Mouse (Mus musculus) heart, embryonic 11.5 days (tissue): ENCODE measurements around the gene Pcbp4. TPM values are rescaled to one million over a fixed set of nuclear protein-coding genes. Genes with fewer than 3 reads are reported as not detected.

ENCODE experiments used
- ATAC-seq: fragments of 200-750 bp; cut with Nextera tagmentation; replicated peaks from 2 replicates; pipeline ENCODE4 v1.8.0; 2017; ENCODE audit warnings: moderate library complexity; ENCODE audit not compliant: insufficient number of reproducible peaks, low FRiP score, low TSS enrichment
- H3K27ac ChIP-seq: fragments of 300-500 bp; sonication (generic); 2 replicates; pipeline ENCODE4 v1.5.1; 2014; ENCODE audit warnings: mild to moderate bottlenecking, low read depth, low read length
- H3K27me3 ChIP-seq: fragments of 300-500 bp; sonication (generic); 2 replicates; pipeline ENCODE4 v1.6.1; 2014; ENCODE audit warnings: mild to moderate bottlenecking, low read length, mixed read lengths; ENCODE audit not compliant: control insufficient read depth, insufficient read depth
- H3K36me3 ChIP-seq: fragments of 300-500 bp; sonication (generic); 2 replicates; pipeline ENCODE4 v1.6.1; 2014; ENCODE audit warnings: mild to moderate bottlenecking, low read length, moderate library complexity, mixed read lengths; ENCODE audit not compliant: control insufficient read depth, insufficient read depth
- H3K4me1 ChIP-seq: fragments of 300-500 bp; sonication (generic); 2 replicates; pipeline ENCODE4 v1.6.1; 2014; ENCODE audit warnings: low read length; ENCODE audit not compliant: control insufficient read depth, insufficient read depth
- H3K4me2 ChIP-seq: fragments of 300-500 bp; sonication (generic); 2 replicates; pipeline ENCODE4 v1.6.1; 2014; ENCODE audit warnings: mild to moderate bottlenecking, moderate library complexity
- H3K4me3 ChIP-seq: fragments of 300-500 bp; sonication (generic); 2 replicates; pipeline ENCODE4 v1.5.1; 2014; ENCODE audit warnings: low read depth, low read length
- H3K9ac ChIP-seq: fragments of 300-500 bp; sonication (generic); 2 replicates; pipeline ENCODE4 v1.6.1; 2014; ENCODE audit warnings: mild to moderate bottlenecking, low read depth, low read length, moderate library complexity
- H3K9me3 ChIP-seq: fragments of 300-500 bp; sonication (generic); replicated peaks from 2 replicates; pipeline ENCODE4 v1.6.1; 2016; ENCODE audit warnings: low read length; ENCODE audit not compliant: control insufficient read depth
- WGBS: fragments of 180-500 bp; shearing (Covaris S2); extraction: QIAGEN DNeasy Blood & Tissue Kit; methylation state at CpG from one replicate; pipeline ENCODE4 v1.1.7; 2014; ENCODE audit not compliant: insufficient replicate concordance; 5-methylcytosine and 5-hydroxymethylcytosine counted together
- polyA plus RNA-seq: library from polyadenylated mRNA; unstranded; fragments of >200 nt; fragmentation: Nextera tagmentation; extraction: Ambion mirVana; gene quantifications from 2 replicates; pipeline ENCODE4 v1.2.1, GENCODE M21; 2014

Gene Pcbp4
- polyA plus RNA-seq, 1 experiment from 2014 or later: 80.4 TPM

DNA sequence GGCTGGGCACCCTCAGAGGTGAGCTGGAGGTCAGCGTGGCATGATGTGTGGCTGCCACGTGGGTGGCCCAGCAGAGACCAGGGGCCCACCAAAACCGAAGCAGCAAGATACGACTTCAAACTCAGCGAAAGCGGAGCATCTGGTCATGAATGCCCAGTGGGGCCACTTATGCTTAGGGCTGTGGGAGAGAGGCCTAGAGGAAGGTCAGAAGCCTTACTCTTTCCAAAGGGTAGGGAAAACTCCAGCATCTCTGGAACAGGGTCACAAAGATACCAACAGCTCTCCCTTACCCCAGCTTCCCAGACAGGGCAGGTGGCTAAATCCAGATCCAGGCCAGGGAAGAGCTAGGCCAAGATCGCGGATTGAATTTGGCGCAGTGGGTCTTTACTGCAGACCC is 4.1 kb downstream of the Pcbp4 start:
- Histone ChIP-seq H3K27ac (peak overlapping the region; percentile 18), H3K4me1 (peaks cover 52% of the 10 kb centered on the region), H3K36me3 (peaks cover 6% of the 10 kb centered on the region; the same call in 1 of the 2 replicates), H3K9ac (peak overlapping the region; percentile 52; the same call in 1 of the 2 replicates), H3K4me2 (peak overlapping the region; percentile 96), H3K27me3 (peaks cover 3% of the 10 kb centered on the region; the same call in 1 of the 2 replicates), H3K4me3 (no peak overlapping the region), H3K9me3 (no peaks in the 10 kb centered on the region)
- no peak for ATAC-seq
- 61% methylated on average over 9 of the region's 9 CpGs for WGBS

DNA sequence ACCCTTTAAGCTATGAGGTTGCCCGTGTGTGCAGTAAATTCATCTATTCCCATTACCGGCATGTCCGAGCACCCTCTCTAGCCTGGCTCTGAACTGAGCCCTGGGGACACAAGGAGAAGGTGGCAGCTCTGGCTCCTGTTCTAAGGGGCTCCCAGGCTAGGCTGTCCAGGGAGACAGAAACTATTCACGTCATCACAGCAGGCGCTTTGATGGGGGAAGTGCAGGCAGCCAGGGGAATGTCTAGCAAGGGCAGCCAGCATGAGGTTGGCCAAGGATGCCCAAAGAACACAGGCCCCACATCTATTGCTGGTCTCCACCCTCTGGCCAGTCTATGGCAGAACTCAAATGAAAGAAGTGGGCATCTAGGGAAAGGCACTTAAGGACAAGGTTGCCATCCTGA is 4.8 kb downstream of the Pcbp4 start:
- Histone ChIP-seq H3K9me3 (no peaks in the 10 kb centered on the region), H3K4me2 (no peak overlapping the region), H3K27me3 (no peaks in the 10 kb centered on the region), H3K27ac (0 out of 2 replicates have a peak overlapping the region, but pooled peaks have one; percentile 18), H3K9ac (0 out of 2 replicates have a peak overlapping the region, but pooled peaks have one; percentile 28), H3K36me3 (peaks cover 6% of the 10 kb centered on the region; the same call in 1 of the 2 replicates), H3K4me1 (peaks cover 44% of the 10 kb centered on the region), H3K4me3 (no peak overlapping the region)
- ATAC-seq: no peak
- WGBS: 76% methylated on average over 5 of the region's 5 CpGs

GRCm38 (mm10) chr9:106459946-106460345 is 6.9 kb downstream of the Pcbp4 start:
- Histone ChIP-seq H3K36me3 (peaks cover 10% of the 10 kb centered on the region), H3K27me3 (peaks cover 5% of the 10 kb centered on the region; the same call in 1 of the 2 replicates), H3K4me2 (no peak overlapping the region), H3K27ac (no peak overlapping the region), H3K9ac (no peak overlapping the region), H3K4me1 (peaks cover 43% of the 10 kb centered on the region), H3K9me3 (no peaks in the 10 kb centered on the region), H3K4me3 (no peak overlapping the region)
- 74% methylated on average over 15 of the region's 15 CpGs for WGBS
- ATAC-seq: no peak

- Histone ChIP-seq H3K4me2 (no peak overlapping the region), H3K4me3 (no peak overlapping the region), H3K9me3 (no peaks in the 10 kb centered on the region)
Measured at GRCm38 (mm10) chr9:106460401-106461025, 7.4 kb downstream of the Pcbp4 start.

GRCm38 (mm10) chr9:106461026-106461415 is 7.9 kb downstream of the Pcbp4 start:
- 87% methylated on average over 9 of the region's 9 CpGs for WGBS
- Histone ChIP-seq H3K27me3 (peaks cover 11% of the 10 kb centered on the region), H3K9me3 (no peaks in the 10 kb centered on the region), H3K36me3 (peaks cover 10% of the 10 kb centered on the region), H3K9ac (no peak overlapping the region), H3K27ac (no peak overlapping the region), H3K4me1 (peaks cover 36% of the 10 kb centered on the region), H3K4me3 (no peak overlapping the region), H3K4me2 (no peak overlapping the region)
- no peak for ATAC-seq

More at GRCm38 (mm10) chr9:106460401-106461025, 7.4 kb downstream of the Pcbp4 start:
- no peak overlapping the region for H3K27ac ChIP-seq
- 80% methylated on average over 18 of the region's 18 CpGs for WGBS
- no peak overlapping the region for H3K9ac ChIP-seq
- peaks cover 7% of the 10 kb centered on the region for H3K27me3 ChIP-seq
- peaks cover 39% of the 10 kb centered on the region for H3K4me1 ChIP-seq
- H3K36me3 ChIP-seq: peaks cover 10% of the 10 kb centered on the region
- ATAC-seq: no peak

DNA sequence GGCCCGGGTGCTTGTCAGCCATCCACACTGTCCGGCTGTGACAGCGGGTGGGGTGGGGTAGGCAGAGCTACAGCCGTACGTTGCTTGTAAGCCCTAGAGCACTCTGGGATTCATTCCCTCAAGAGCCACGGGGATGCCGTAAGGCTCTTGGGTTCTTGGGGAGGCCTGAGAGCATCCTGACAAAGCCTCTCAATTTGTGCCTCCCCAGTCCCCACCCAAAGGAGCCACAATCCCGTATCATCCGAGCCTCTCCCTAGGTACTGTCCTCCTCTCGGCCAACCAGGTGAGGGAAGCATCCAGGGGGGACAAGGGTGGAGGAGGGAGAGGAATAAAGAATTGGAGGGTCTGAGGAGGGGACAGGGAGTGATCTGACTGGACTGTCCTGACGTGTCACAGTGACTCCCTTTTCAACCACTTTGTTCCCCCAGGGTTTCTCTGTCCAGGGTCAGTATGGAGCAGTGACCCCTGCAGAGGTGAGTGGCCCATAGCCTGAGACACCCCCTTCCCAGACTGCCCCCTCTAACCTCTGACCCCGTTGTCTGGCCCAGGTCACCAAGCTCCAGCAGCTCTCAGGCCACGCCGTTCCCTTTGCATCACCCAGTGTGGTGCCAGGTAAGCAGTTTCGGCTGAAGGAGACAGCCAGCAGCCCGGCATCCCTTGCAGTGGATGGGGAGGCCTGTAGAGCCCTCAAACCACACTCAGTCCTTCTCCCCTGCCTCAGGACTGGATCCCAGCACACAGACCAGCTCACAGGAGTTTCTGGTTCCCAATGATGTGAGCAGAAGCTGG is 8.7 kb downstream of the Pcbp4 start:
- Histone ChIP-seq H3K9ac (no peak overlapping the region), H3K4me1 (peaks cover 28% of the 10 kb centered on the region), H3K36me3 (peaks cover 10% of the 10 kb centered on the region), H3K4me3 (no peak overlapping the region), H3K9me3 (no peaks in the 10 kb centered on the region), H3K4me2 (no peak overlapping the region), H3K27ac (no peak overlapping the region), H3K27me3 (peaks cover 11% of the 10 kb centered on the region)
- no peak for ATAC-seq
- 81% methylated on average over 16 of the region's 16 CpGs for WGBS

GRCm38 (mm10) chr9:106462430-106462800 is 9.3 kb downstream of the Pcbp4 start:
- no peak overlapping the region for H3K4me2 ChIP-seq
- peaks cover 22% of the 10 kb centered on the region for H3K4me1 ChIP-seq
- H3K27me3 ChIP-seq: peaks cover 11% of the 10 kb centered on the region
- no peak for ATAC-seq
- no peak overlapping the region for H3K4me3 ChIP-seq
- H3K9me3 ChIP-seq: no peaks in the 10 kb centered on the region
- 88% methylated on average over 12 of the region's 12 CpGs for WGBS
- peaks cover 10% of the 10 kb centered on the region for H3K36me3 ChIP-seq
- no peak overlapping the region for H3K27ac ChIP-seq
- H3K9ac ChIP-seq: no peak overlapping the region

- Histone ChIP-seq H3K27me3 (peaks cover 11% of the 10 kb centered on the region), H3K9ac (no peak overlapping the region), H3K4me3 (no peak overlapping the region), H3K36me3 (peaks cover 10% of the 10 kb centered on the region), H3K27ac (no peak overlapping the region), H3K4me2 (peak overlapping the region; percentile 2; the same call in 1 of the 2 replicates), H3K4me1 (peaks cover 12% of the 10 kb centered on the region), H3K9me3 (no peaks in the 10 kb centered on the region)
- WGBS: 82% methylated on average over 21 of the region's 21 CpGs
- ATAC-seq: no peak
Measured at GRCm38 (mm10) chr9:106463122-106464063, 10.3 kb downstream of the Pcbp4 start.
